1 mouse cellular context compared by ENCODE assay signal in the genomic region with DNA sequence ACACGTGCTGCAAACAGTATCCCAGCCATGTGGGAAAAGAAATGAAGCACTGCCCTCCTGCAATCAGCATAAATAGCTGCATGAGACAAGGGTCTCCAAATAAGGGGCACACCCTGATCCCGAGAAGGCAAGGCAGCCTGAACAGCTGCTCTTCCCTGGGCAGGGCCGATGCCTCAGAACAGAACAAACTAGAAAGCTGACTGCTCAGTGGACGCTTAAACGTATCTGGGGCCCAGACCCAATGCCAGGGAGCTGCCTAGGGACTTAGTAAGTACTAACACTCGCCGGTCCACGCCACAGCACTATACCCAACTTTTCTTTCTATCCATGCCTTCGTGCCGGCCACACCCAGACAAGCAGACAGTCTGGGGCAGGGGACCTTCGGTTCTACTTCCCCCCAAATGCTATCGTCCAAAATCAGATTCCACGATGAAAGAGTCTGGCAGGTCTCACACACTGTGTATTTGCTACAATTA.
TF ChIP-seq lines count a peak whose summit lies in the region.

No protein-coding gene starts in this region.

TF ChIP-seq in MEL, 35 proteins besides CTCF, POLR2A, EP300 and RAD21:
- TF ChIP-seq MYC (IDR thresholded peaks at IDR 0.05; ENCODE audit: low read depth, low read length) (peak; percentile 64; the same call in 1 of the 2 replicates), ELF1 (IDR thresholded peaks at IDR 0.05; ENCODE audit: low read depth, low read length) (no peak), TBP (IDR thresholded peaks at IDR 0.05; ENCODE audit: low read depth, low read length) (no peak), JUND (IDR thresholded peaks at IDR 0.05; ENCODE audit: low read depth, low read length) (no peak), KAT2A (conservative IDR thresholded peaks at IDR 0.05; ENCODE audit: low read depth, low read length) (no peak), BHLHE40 (IDR thresholded peaks at IDR 0.05; ENCODE audit: borderline replicate concordance, low read depth, low read length) (no peak), CHD2 (IDR thresholded peaks at IDR 0.05; ENCODE audit: low read length) (no peak), GATA1 (IDR thresholded peaks at IDR 0.05; ENCODE audit: low read depth, low read length) (no peak), ZKSCAN1 (IDR thresholded peaks at IDR 0.05; ENCODE audit: low read depth, low read length) (no peak), CHD1 (IDR thresholded peaks at IDR 0.05; ENCODE audit: low read depth, low read length) (no peak), SIN3A (IDR thresholded peaks at IDR 0.05; ENCODE audit: low read length) (no peak), RCOR1 (IDR thresholded peaks at IDR 0.05; ENCODE audit: low read depth, low read length) (no peak), MXI1 (IDR thresholded peaks at IDR 0.05; ENCODE audit: low read depth, low read length) (0 out of 2 replicates have a peak, but pooled peaks have one; percentile 35), MAX (IDR thresholded peaks at IDR 0.05; ENCODE audit: low read length) (peak; percentile 49), UBTF (IDR thresholded peaks at IDR 0.05; ENCODE audit: borderline replicate concordance, insufficient read depth, low read depth, low read length) (no peak), NRF1 (IDR thresholded peaks at IDR 0.05; ENCODE audit: insufficient read depth, low read depth, low read length, poor library complexity, severe bottlenecking) (no peak), TAL1 (IDR thresholded peaks at IDR 0.05; ENCODE audit: low read length) (no peak), POLR2AphosphoS5 (IDR thresholded peaks at IDR 0.05; ENCODE audit: borderline replicate concordance, low read depth, low read length) (no peak)
